Mouse (Mus musculus) monocyte, adult 2 months (primary cell): ENCODE results near the gene Marc1.

Experiments used
- DNase-seq, 2 experiments: peaks; one replicate each; pipeline ENCODE4 v3.0.0; 2022; ENCODE audit warnings: low spot score in 2 of 2, low read depth in 1 of 2

Gene Marc1

DNA sequence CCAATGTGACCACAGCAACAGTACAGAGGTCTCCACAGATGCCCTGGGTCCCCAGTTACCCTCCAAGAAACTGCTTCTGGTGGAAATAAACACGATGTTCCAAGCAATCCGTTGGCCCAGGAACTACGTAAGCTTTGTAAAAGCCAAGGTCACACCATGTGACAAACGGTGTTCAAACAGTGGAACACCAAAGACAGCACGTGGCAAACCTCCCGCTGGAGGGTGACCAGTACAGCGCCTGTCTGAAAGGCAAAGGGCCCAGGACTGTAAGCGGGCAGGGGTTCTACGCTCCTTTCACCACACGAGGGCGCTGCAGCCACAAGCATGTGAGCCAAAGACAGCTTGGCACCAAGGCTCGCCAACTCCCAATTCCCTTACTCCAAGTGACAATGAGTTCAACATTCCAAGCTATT is 13.3 kb upstream of the Marc1 start:
- DNase-seq = peak; percentile 50 to 63

DNA sequence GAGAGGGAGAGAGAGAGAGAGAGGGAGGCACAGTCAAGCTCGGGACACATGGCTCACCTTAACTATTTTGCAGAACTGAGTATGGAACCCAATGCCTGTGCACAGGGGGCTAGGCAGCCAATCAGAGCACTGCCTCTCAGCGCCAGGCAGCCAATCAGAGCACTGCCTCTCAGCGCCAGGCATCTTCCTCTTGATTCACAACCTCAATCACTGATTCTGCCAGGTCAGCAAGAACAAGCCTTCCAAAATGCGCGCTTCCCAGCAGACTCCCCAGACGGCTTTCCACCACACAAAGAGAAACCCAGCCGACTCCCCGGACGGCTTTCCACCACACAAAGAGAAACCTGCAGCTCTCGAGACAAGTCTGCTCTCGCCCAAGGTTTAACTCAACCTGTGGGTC is 11.6 kb upstream of the Marc1 start:
- no peak for DNase-seq

DNA sequence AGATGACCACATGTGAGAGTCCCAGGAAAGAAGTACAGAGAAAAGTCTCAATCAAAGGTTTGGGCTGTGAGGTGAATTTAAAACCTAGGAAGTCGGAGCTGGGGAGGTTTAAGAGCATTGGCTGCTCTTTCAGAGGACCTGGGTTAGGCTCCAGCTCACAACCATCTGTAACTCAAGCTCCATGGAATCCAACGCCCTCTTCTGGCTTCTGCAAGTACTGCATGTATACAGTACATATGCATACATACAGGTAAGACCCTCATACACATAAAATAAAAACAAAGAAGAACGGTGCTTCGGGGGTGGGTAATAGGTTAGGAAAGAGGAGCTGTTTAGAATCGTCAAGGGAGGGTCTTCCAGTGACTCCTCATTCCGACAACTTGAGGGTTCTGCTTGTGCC is 6.7 kb upstream of the Marc1 start:
- DNase-seq = no peak

DNA sequence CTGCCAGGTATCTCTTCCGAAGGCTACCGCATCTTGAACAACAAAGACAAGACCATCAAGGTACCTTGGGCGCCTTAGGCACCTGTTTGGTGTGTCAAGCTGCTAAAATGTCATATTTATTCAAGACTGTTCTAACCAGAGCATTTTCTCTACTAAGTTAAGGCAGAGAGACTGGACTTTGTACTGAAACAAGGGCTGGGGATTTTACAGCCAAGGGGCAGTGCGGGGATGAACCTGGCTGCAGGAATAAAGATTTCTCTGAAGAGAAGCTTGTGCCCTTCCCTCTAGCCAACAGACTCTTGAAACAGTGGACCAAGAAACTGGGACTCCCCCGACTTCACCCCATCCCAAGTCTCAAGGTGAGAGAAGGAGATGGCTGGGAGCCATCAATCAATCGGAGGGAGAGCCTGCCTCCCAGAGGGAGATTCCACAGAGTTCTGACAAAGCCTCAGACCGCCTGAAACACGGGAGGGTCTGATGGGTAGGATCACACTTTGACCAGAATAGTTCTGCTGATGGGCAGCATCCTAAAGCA is 670 bp upstream of the Marc1 start:
- no peak for DNase-seq

DNA sequence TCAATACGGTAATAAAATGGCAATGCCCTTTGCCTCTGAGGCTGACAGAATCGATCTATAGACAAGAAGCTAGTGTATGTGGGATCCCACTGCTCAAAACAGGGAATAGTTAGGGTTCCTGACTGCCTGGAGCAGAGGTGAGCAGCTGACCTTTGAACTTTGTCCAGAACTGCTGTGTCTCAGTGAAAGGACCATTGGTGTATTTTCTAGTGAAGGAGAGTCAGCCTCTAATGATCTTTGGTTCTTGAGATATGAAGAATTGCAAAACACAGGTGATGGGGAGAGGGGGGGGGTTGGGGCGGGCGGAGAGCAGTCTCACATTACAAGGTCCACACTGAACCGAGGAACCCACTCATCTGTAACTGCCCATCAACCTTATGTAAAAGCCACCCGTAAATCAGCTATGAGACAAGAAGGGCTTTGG is 1.5 kb downstream of the Marc1 start:
- no peak for DNase-seq

DNA sequence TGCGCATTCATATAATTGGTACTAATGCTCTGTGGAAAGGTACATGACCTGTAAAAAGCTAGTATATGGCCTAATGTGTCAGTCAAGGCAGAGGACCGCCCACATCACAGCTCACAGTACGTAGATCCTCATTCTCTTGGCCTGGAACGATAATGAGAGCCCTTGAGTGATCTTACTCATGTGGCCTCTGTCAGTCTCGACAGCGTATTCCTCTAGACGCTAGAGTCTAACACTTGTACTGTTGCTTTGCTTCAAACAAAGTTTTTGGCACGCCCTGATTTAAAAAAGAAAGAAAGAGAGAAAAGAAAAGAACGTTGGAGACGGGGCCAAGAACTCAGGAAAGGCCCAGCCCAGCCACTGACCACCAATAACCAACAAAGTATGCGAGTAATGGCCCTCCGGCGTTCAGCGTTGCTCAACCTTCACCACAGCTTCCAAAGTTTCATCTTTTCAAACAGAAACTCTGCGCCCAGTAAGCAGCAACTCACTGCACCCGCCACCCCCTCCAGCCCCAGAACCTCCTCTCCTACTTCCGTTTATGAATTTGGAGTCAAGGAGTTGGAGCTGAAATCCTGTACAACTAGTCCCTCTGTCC is 2.6 kb downstream of the Marc1 start:
- no peak for DNase-seq

DNA sequence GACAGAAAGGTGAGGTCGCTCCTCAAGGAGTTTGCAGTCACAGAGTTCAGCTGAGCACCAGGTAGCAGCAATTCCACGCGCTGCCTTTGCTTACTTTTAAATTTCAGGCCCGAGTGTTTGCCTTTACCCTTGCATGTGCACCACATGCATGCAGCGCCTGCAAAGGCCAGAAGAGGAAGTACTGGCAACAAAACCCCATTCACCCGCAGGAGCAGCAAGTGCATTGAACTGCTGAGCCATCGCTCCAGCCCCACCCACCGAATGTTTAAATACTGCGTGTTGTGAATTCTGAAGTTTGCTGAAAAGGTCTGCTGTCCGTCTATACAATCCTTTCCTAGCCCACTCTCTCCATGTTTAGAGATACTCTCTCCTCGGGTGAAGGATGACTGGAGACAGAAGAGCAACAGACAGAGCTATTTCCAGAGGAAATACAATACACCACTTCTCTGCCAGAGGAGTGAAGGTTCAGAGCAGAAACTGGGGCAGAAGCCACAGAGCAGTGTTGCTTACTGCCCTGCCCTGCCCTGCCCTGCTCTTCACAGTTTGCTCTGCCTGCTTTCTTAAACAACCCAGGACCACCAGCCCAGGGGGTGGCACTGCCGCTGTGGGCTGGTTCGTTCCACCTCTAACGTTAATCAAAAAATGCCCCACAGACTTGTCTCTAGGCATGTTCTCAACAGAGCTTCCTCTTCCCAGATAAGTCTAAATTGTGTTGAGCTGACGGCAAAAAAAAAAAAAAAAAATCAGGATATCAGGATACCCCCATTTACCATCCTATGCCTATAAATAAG is 3.3 kb downstream of the Marc1 start:
- DNase-seq = peak in 1 of 2 experiments; percentile 44

DNA sequence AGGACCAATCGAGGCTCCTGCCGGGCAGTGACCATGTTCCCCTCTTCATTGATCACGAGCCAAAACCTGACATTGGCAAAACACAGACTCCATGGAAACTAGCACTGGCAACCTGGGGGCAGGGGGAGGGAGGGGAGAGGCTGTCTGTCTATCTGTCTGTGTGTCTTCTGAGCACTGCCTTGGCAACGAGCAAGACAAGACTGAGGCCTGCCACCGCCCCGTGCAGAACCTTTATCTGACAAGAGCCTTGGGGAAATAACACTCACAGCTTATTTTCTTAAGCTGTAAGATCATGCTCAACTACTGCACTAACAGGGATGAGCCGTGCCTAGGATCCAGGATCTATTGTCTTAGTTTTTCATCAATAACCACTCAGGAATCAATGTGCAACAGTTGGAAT is 4.0 kb downstream of the Marc1 start:
- DNase-seq = no peak

DNA sequence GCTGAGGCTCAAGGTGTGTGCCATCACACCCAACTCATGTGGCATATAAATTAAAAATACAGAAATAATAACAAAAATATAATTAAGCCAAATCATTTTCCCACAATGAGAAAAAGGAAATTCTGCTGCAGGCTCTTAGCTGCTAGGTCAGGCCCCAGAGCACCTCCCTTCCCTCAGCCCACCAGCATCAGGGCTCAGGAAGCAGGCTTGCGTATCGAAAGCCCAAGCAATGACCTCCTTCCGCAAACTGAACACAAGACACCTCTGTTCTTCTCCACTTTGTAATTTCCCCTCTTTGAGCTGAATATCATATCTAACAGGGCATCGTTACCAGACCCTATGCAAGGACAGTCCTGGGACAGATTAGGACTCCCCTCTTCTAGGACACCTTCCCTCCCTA is 5.4 kb downstream of the Marc1 start:
- DNase-seq = no peak

DNA sequence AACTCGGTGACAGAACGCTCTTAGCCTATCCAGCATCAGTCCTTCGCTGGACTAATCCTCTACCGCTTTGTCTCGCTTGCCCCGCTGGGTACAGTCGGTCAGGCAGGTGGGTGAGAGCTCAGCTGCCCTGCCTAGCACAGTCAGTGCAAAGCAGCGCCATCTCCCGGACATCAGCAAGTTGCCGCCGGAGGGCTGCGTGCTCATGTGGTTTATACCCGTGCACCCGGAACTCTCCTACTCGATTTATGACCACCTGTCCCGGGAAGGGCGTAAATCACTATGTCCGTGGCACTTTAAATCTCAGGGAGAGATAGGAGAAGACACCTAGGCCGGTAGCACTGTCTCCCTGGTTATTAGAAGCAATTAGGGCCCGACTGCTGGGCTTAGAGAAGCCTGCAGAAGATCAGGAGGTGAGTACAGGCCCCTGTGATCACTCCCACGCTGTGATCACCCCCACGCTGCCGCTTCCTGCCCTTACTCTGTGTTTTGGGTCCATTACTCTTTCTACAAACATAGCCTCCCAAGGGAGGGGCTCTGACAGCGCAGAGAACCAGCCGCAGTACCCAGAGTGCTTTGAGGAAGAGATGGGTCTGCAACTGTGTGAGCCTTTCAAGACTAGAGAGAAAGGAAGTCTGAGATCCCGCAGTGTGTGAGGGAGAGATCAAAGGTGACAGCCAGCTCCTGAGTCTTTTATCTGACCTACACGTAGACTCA is 17.8 kb downstream of the Marc1 start:
- DNase-seq = peak in 1 of 2 experiments; percentile 29

DNA sequence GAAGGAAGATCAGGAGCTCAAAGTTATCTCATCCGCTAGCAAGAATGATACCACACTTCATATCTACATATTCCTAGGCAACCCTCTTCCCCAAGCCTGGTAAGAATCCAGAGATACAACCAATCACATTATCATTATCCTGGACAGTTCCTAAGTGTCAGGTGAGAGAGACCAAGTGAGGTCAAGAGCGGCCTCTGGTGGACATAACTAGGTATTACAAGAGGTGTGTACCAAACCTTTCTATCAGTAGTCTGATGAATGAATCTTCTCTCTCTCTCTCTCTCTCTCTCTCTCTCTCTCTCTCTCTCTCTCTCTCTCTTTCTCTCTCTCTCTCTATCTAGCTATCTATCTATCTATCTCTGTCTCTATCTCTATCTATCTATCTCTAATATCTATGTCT is 20.0 kb downstream of the Marc1 start:
- DNase-seq = no peak

DNA sequence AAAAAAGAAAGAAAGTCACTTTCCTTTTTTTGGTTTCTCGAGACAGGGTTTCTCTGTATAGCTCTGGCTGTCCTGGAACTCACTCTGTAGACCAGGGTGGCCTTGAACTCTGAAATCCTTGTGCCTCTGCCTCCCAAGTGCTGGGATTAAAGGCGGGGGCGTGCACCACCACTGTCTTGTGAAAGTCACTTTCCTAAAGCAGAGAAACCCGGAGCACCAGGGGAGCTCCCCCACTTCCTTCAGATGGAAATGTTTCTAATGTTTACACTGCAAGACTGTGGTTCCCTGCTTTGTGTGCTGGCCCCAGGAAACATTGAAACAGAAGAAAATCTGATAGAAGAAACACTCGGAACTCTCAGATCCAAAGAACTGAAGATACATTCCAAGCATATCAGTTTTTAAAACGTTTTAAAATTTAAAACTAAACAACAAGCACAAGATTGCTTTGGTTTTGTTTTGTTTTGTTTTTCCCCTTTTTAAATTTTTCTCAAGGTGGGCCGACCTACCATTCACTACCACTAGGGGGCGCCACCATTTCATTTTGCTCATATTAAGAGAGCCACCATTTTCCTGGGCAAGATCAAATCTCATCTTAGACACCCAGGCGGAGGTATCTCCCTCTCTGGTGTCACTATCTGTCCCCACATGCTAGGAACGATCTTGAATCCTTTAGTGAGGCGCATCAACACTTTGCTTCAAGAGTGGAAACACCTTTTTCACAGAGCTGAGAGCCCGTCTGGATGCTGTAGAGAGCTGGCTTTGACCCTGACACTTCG is 24.5 kb downstream of the Marc1 start:
- DNase-seq = no peak

DNA sequence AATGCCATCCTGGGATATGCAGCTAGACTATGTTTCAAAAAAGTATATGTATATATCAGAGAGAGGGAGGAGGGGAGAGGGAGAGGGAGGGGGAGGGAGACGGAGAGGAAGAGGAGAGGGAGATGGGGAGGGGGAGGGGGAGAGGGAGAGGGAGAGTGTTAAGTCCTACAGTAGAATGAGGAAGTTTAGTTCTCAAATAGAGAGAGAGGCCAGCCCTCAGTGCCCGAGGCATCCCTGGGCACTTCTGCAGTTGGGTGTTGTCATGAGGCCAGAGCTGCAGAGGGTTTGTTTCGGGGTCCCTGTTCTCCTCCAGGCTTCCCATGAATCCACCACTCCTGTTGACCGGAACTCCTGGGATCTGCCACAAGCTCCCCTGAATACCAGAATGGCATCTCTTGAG is 27.5 kb downstream of the Marc1 start:
- no peak for DNase-seq

DNA sequence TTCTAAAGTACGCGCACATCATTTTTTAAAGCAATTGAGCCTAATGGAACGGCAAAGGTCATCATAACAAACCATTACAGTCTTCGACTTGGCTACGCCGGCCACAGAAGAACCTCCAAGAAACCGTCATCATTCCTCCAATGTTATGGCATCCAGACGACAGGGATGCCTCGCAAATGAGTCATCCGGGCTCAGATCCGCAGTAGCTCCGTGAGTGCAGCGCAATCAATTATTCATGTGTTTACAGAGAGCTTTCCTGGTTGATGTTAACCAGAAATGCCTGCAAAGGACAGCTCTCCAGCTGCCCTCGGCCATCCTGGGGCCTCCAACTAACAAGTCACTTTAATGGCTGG is 29.0 kb downstream of the Marc1 start:
- no peak for DNase-seq

DNA sequence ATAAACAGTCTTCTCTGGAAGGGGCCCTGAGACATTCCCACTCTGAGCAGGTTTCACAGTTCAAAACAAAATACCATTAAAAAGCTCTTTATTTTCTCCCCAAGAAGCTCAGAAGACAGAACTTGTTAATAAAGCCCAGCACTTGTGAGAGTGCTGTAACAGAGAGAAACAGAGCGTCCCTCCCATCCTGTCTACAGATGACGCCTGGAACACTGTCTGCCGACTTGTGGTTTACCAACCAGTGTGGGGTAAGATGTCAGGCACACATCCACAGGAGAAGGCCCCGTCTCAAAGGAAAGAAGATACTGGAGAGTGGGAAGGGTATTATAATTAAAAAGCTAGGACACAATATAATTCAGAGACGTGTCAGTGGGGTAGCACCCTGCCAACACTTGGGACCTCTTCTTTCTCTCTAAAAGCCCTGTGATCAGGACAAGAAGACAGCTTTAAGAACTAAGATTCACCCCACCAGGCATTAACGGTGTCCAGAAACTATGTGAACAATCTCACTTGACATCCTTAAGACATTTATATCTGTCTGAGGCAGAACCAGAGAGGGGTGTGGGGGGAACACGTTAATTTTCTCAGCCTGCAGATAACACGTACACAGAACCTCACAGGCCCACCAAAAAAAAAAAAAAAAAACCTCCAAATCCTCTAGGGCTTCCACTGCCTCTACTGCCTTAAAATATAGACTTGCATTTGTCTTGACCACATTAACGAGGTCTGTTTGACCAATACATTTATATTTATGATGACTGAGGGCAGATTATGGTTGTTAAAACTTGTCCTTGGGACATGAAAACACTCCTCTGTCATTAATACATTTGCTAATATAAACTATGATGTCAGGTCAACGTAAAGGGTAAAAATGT is 29.6 kb downstream of the Marc1 start:
- no peak for DNase-seq

DNA sequence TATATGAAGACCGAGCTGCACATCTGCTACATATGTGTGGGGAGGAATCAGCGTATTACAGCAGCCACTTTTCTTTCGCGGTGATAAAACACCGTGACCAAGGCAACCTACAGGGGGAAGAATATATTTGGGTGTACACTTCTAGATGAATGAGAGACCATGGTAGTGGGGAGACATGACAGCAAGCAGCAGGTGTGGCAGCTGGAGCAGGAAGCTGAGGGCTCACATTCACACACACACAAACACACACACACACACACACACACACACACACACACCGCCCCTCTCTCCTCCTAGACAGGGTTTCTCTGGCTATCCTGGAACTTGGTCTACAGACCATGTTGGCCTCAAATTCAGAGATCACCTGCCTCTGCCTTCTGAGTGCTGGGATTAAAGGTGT is 33.0 kb downstream of the Marc1 start:
- DNase-seq = no peak

DNA sequence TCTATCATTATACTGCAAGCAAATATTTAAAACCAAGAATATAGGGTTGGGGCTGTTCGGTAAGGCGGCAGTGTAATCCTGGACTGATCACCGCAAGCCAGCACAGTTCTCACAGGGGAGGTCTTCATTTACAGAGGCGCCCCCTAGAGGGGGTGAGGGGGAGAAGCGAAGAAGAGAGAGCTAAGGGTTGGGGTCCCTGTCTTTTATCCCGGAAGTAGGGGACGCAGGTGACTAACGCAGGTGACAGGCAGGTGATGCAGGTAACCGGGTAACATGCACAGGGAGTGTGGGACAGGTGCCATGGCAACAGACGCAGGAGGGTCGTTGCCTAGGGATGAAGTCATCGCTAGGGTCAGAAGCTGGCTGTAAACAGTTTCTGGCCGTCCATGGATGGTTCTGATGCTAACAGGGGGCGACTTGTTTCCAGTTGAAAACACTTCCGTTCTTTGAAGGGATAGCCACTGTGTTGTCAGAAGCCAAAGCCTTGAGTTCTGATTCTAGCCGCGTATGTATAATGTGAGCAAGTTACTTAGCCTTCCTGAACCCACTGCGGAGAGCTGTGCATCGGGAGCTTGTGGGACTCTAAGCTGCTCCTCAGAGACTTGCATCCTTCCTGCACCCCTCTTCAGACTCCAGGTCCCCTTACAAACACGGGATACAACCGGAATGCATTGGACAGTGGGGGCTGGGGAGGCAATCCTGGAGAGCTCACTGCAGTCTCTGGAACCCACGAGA is 33.9 kb downstream of the Marc1 start:
- no peak for DNase-seq

DNA sequence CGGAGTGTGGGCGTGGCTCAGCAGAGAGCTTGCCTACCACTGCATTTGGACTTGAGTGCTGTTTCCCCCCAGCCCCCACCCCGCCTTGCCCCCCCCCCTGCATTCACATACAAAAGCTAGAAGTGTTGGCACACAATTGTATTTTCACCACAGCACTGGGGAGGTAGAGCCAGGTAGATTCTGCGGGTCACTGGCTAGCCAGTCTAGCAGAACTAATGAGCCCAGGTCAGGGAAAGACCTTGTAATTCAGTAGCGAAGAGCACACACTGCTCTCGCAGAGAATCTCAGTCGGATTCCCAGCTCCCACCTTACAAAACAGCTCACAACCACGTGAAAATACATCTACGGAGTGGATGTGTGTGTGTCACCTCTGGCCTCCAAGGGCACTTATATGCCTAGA is 35.8 kb downstream of the Marc1 start:
- DNase-seq = no peak

DNA sequence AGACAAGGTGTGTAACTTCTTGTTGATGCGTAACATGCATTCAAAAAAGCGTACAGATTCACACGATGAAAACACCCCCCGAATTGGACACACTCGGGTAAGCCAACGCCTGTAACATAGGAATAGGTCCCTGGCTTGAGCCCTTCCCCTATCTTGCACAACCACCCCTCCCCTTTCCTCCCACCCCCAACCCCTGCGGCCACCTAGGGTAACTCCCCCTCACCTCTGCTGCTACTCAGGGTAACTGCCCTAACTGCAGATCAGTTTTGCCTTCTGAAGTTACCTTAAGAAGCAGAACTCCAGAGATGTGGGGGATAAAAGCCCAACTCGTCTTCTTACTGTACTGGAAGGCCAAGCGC is 39.2 kb downstream of the Marc1 start:
- DNase-seq = no peak
